Mouse (Mus musculus) duodenum, adult 2 months (tissue): Measurements from ENCODE around the gene Ipo5. TPM values are rescaled to one million over a fixed set of nuclear protein-coding genes. Genes with fewer than 3 reads are reported as not detected.

Experiments
- polyA plus RNA-seq: library from polyadenylated mRNA; depleted of rRNA; stranded (reverse); fragments of >200 nt; gene quantifications from 2 replicates; pipeline ENCODE4 v1.2.3, GENCODE M21; 2012; ENCODE audit warnings: low replicate concordance; rRNA removed

The Ipo5 gene
- polyA plus RNA-seq: 2.7 and 4.0 TPM in 2 replicates

GRCm38 (mm10) chr14:120910733-120911324 is at the start of gene Ipo5:
Gene Ipo5, plus strand, starts transcription at chr14:120911224.

Other genes with a start within 250 kb of the Ipo5 start
- 7.9 and 9.7 TPM in 2 replicates for gene Farp1, start 124.0 kb downstream of the Ipo5 start, polyA plus RNA-seq